In genomic region chr2:179688976-179689375, GRCm38 (mm10) we compare ENCODE assay signal across 17 mouse cellular contexts.
DNase-seq lines count a peak whose midpoint lies in the region; TF ChIP-seq lines count a peak whose summit lies in the region.
"Had no signal": no experiment of that assay in that cellular context is flagged by ENCODE, and none has a peak within 500 bp of the region (broad histone marks: within the 10 kb centered on the region; RNA-seq: fewer than 3 reads in every experiment).

No protein-coding gene starts in this region.

- no peak overlapping the region for H3K4me3 ChIP-seq in layer of hippocampus, adult 2 months
- H3K4me3 ChIP-seq: hindbrain, embryonic 15.5 days; limb, embryonic 13.5 days; megakaryocyte, embryonic 14.5 days; neural tube, embryonic 12.5 days had no signal

- intact Hi-C loops in left cerebral cortex, postnatal 14 days (cut with DNase I) = no loop called here
- intact Hi-C loops in heart, postnatal 10 days (cut with DNase I) = no loop called here

- TF ChIP-seq CTCF in layer of hippocampus, adult 2 months (conservative IDR thresholded peaks at IDR 0.05) = no peak

- peak; percentile 29 to 38 for DNase-seq in layer of hippocampus, adult 2 months (ENCODE audit: low spot score in 2 of 2)
- no peak for DNase-seq in layer of hippocampus, adult 9-10 months (ENCODE audit: low spot score)
- peak; percentile 50 to 83 for DNase-seq in frontal cortex, adult 2 months (ENCODE audit: extremely low spot score in 1 of 2, low spot score in 1 of 2)
- DNase-seq in left cerebral cortex, postnatal 14 days (ENCODE audit: low spot score in 2 of 2) = peak; percentile 63 to 71
- peak; percentile 40 to 51 for DNase-seq in right cerebral cortex, postnatal 36 days (ENCODE audit: low spot score in 2 of 2)
- DNase-seq in heart, postnatal 10 days = no peak
- DNase-seq in spleen, adult 18-20 months = no peak
- DNase-seq: adrenal gland, postnatal 25 days; gastrocnemius, postnatal 36 days; heart, postnatal 36 days; kidney, postnatal 10 days; thymus, postnatal 14 days had no signal

- H3K27ac ChIP-seq in layer of hippocampus, adult 2 months = no peak overlapping the region
- H3K27ac ChIP-seq: hindbrain, embryonic 15.5 days; limb, embryonic 13.5 days; liver, embryonic 14.5 days; neural tube, embryonic 12.5 days had no signal

Comparison
In these comparisons a context has a peak if more than half of its experiments do, and no peak if none do; other contexts are left out.
1. DNase-seq: peak in layer of hippocampus, adult 2 months (2 of 2), frontal cortex, adult 2 months (2 of 2), left cerebral cortex, postnatal 14 days (2 of 2) and right cerebral cortex, postnatal 36 days (2 of 2); none in layer of hippocampus, adult 9-10 months (single experiment), heart, postnatal 10 days (0 of 2) and spleen, adult 18-20 months (0 of 2).